Mouse (Mus musculus): Measurements from ENCODE around the gene Plekhh3.

The Plekhh3 gene

GRCm38 (mm10) chr11:101186526-101187247 lies 15.5 kb upstream of the Plekhh3 start:
- DNase-seq, result peak; percentile 66

- DNase-seq, result peak; percentile 19
Measured at GRCm38 (mm10) chr11:101185441-101185840, 14.3 kb upstream of the Plekhh3 start.

GRCm38 (mm10) chr11:101184984-101185383 lies 13.8 kb upstream of the Plekhh3 start:
- DNase-seq, result peak; percentile 37

- no peak for DNase-seq
Measured at GRCm38 (mm10) chr11:101182771-101183517, 11.8 kb upstream of the Plekhh3 start.

GRCm38 (mm10) chr11:101181961-101182360 lies 10.8 kb upstream of the Plekhh3 start:
- no peak for DNase-seq

GRCm38 (mm10) chr11:101180846-101181740 lies 9.9 kb upstream of the Plekhh3 start:
- DNase-seq, result peak; percentile 77

GRCm38 (mm10) chr11:101180261-101180660 lies 9.1 kb upstream of the Plekhh3 start:
- DNase-seq, result no peak

- DNase-seq, result peak; percentile 73
Measured at GRCm38 (mm10) chr11:101179306-101179705, 8.2 kb upstream of the Plekhh3 start.

GRCm38 (mm10) chr11:101178061-101179058 lies 7.2 kb upstream of the Plekhh3 start:
- DNase-seq, result peak; percentile 54

- DNase-seq, result peak; percentile 92
Measured at GRCm38 (mm10) chr11:101176933-101177773, 6.0 kb upstream of the Plekhh3 start.

- DNase-seq, result peak; percentile 75
Measured at GRCm38 (mm10) chr11:101176117-101176691, 5.1 kb upstream of the Plekhh3 start.

- DNase-seq, result peak; percentile 73
Measured at GRCm38 (mm10) chr11:101175636-101176116, 4.5 kb upstream of the Plekhh3 start.

GRCm38 (mm10) chr11:101174851-101175628 lies 3.9 kb upstream of the Plekhh3 start, which contains the start of gene Ccr10:
TSS of gene Ccr10 (minus strand) at chr11:101175443.
- DNase-seq, result no peak

GRCm38 (mm10) chr11:101174389-101174745 lies 3.2 kb upstream of the Plekhh3 start:
- DNase-seq, result peak; percentile 67

- DNase-seq, result peak; percentile 73
Measured at GRCm38 (mm10) chr11:101173631-101174388, 2.7 kb upstream of the Plekhh3 start.

GRCm38 (mm10) chr11:101173112-101173511 lies 2.0 kb upstream of the Plekhh3 start:
- DNase-seq, result peak; percentile 72

- no peak for DNase-seq
Measured at GRCm38 (mm10) chr11:101172434-101172815, 1.3 kb upstream of the Plekhh3 start.

GRCm38 (mm10) chr11:101171721-101172433 lies 726 bp upstream of the Plekhh3 start:
- peak; percentile 76 for DNase-seq

Data from cerebellum, adult 8-10 months (tissue).